Comparison of ENCODE assay signal across 8 mouse cellular contexts in genomic region chr3:131299908-131300307, GRCm38 (mm10). TPM values are rescaled to one million over a fixed set of nuclear protein-coding genes. Genes with fewer than 3 reads are reported as not detected.
DNase-seq lines count a peak whose midpoint lies in the region; ATAC-seq and TF ChIP-seq lines count a peak whose summit lies in the region.

No protein-coding gene starts in this region.

- no peak for TF ChIP-seq POLR2A in lung, adult 2 months (IDR thresholded peaks at IDR 0.05; ENCODE audit: borderline replicate concordance, extremely low read depth, low read depth, low read length)

- peaks cover 20% of the 10 kb centered on the region; the same call in 1 of the 2 replicates for H3K36me3 ChIP-seq in forebrain, postnatal 0 days (ENCODE audit: insufficient read depth)
- no peaks in the 10 kb centered on the region for H3K36me3 ChIP-seq in forebrain, embryonic 16.5 days (ENCODE audit: control insufficient read depth, insufficient read depth)

- H3K9me3 ChIP-seq in forebrain, postnatal 0 days (ENCODE audit: low read length) = no peaks in the 10 kb centered on the region
- H3K9me3 ChIP-seq in forebrain, embryonic 16.5 days (ENCODE audit: control insufficient read depth, low read length) = no peaks in the 10 kb centered on the region

- 7% methylated on average over 6 of the region's 6 CpGs for WGBS in forebrain, postnatal 0 days
- 6% methylated on average over 6 of the region's 6 CpGs for WGBS in forebrain, embryonic 16.5 days
- 4% methylated on average over 6 of the region's 6 CpGs for WGBS in lung, adult 2 months

- H3K27me3 ChIP-seq in forebrain, postnatal 0 days (ENCODE audit: insufficient read depth, low read length) = no peaks in the 10 kb centered on the region
- H3K27me3 ChIP-seq in forebrain, embryonic 16.5 days (replicated peaks; ENCODE audit: control insufficient read depth, insufficient read depth, low read length) = no peaks in the 10 kb centered on the region

- ATAC-seq in forebrain, postnatal 0 days = no peak
- ATAC-seq in forebrain, embryonic 16.5 days = no peak

- H3K4me1 ChIP-seq in forebrain, postnatal 0 days (ENCODE audit: insufficient read depth) = no peaks in the 10 kb centered on the region
- H3K4me1 ChIP-seq in forebrain, embryonic 16.5 days (replicated peaks; ENCODE audit: control insufficient read depth, insufficient read depth, low read length) = peaks cover 4% of the 10 kb centered on the region; the same call in 1 of the 2 replicates
- 0 out of 2 replicates have a peak, but pooled peaks cover 2% of the 10 kb centered on the region for H3K4me1 ChIP-seq in lung, adult 2 months (ENCODE audit: control insufficient read depth, insufficient read depth, low read length)

- no peak overlapping the region for H3K9ac ChIP-seq in forebrain, postnatal 0 days
- no peak overlapping the region for H3K9ac ChIP-seq in forebrain, embryonic 16.5 days (replicated peaks; ENCODE audit: low read depth, low read length)

- TF ChIP-seq CTCF in forebrain, postnatal 0 days (IDR thresholded peaks at IDR 0.05; ENCODE audit: low read depth) = peak; percentile 81
- TF ChIP-seq CTCF in lung, adult 2 months (IDR thresholded peaks at IDR 0.05; ENCODE audit: insufficient read depth, low read length) = peak; percentile 47; the same call in 1 of the 2 replicates

- peak; percentile 68 for DNase-seq in forebrain, postnatal 0 days
- no peak for DNase-seq in lung, adult 2 months
- no peak for DNase-seq in lung, adult 18-20 months
- peak; percentile 83 for DNase-seq in embryo, embryonic 10.5 days (ENCODE audit: low spot score)
- peak; percentile 45 for DNase-seq in retina, adult 2 months (ENCODE audit: low read depth, low spot score)
- no peak for DNase-seq in ovary, postnatal 10 days (ENCODE audit: low spot score)
- no peak for DNase-seq in gastrocnemius, adult 8-10 months (ENCODE audit: low spot score in 2 of 2)

- no peak overlapping the region for H3K4me2 ChIP-seq in forebrain, postnatal 0 days (ENCODE audit: low read depth)
- H3K4me2 ChIP-seq in forebrain, embryonic 16.5 days (ENCODE audit: low read length) = no peak overlapping the region

- no peak overlapping the region for H3K4me3 ChIP-seq in forebrain, postnatal 0 days (ENCODE audit: low read depth, low read length)
- H3K4me3 ChIP-seq in forebrain, embryonic 16.5 days (replicated peaks; ENCODE audit: low read length) = no peak overlapping the region
- no peak overlapping the region for H3K4me3 ChIP-seq in lung, adult 2 months (replicated peaks; ENCODE audit: extremely low read depth, low read depth, low read length)

- H3K27ac ChIP-seq in forebrain, postnatal 0 days (ENCODE audit: low read depth, low read length) = no peak overlapping the region
- H3K27ac ChIP-seq in forebrain, embryonic 16.5 days (ENCODE audit: low read length) = no peak overlapping the region

RNA-seq across cellular contexts. Expression of gene Cyp2u1, which starts 3.1 kb away (rescaled TPM):
- 10.7 and 14.7 TPM in 2 replicates for total RNA-seq in forebrain, postnatal 0 days (2014; rRNA removed)
- polyA plus RNA-seq in forebrain, postnatal 0 days (2015; fragmentation: Nextera tagmentation; extraction: Ambion mirVana) = 8.7 and 11.0 TPM in 2 replicates
- 7.0 TPM in 2 replicates for polyA plus RNA-seq in forebrain, embryonic 16.5 days (2015; fragmentation: Nextera tagmentation; extraction: Ambion mirVana)
- 2.7 TPM in 2 replicates for polyA plus RNA-seq in lung, adult 2 months (2012; rRNA removed)
- 10 to 100 TPM; 13.5 to 19.2 (median 16.0) TPM for total RNA-seq in gastrocnemius, adult 8-10 months (2022)

RNA-seq across cellular contexts. Expression of gene Hadh, which starts 28.0 kb away (rescaled TPM):
- 14.0 and 21.0 TPM in 2 replicates for total RNA-seq in forebrain, postnatal 0 days (2014; rRNA removed)
- 30.3 and 33.0 TPM in 2 replicates for polyA plus RNA-seq in forebrain, postnatal 0 days (2015; fragmentation: Nextera tagmentation; extraction: Ambion mirVana)
- 20.1 and 21.6 TPM in 2 replicates for polyA plus RNA-seq in forebrain, embryonic 16.5 days (2015; fragmentation: Nextera tagmentation; extraction: Ambion mirVana)
- polyA plus RNA-seq in lung, adult 2 months (2012; rRNA removed) = 79.7 and 113 TPM in 2 replicates
- total RNA-seq in gastrocnemius, adult 8-10 months (2022) = 100 to 1,000 TPM; 133 to 163 (median 155) TPM

Comparison
In these comparisons a context has a peak if more than half of its experiments do, and no peak if none do; other contexts are left out.
1. DNase-seq: peak in forebrain, postnatal 0 days (single experiment), embryo, embryonic 10.5 days (single experiment) and retina, adult 2 months (single experiment); none in lung, adult 2 months (single experiment), lung, adult 18-20 months (0 of 2), ovary, postnatal 10 days (single experiment) and gastrocnemius, adult 8-10 months (0 of 2).